Mouse (Mus musculus) CD4-positive, CD25-positive, alpha-beta regulatory T cell (primary cell): ENCODE results near the gene Rdh13. TPM values are rescaled to one million over a fixed set of nuclear protein-coding genes. Genes with fewer than 3 reads are reported as not detected.

Experiments
- polyA plus RNA-seq: library from polyadenylated mRNA; unstranded; fragments of 100-300 nt; shearing (Covaris generic); gene quantifications from one replicate; pipeline ENCODE4 v1.2.1, GENCODE M21; 2017

Rdh13 gene
- polyA plus RNA-seq, result 4.9 TPM

DNA sequence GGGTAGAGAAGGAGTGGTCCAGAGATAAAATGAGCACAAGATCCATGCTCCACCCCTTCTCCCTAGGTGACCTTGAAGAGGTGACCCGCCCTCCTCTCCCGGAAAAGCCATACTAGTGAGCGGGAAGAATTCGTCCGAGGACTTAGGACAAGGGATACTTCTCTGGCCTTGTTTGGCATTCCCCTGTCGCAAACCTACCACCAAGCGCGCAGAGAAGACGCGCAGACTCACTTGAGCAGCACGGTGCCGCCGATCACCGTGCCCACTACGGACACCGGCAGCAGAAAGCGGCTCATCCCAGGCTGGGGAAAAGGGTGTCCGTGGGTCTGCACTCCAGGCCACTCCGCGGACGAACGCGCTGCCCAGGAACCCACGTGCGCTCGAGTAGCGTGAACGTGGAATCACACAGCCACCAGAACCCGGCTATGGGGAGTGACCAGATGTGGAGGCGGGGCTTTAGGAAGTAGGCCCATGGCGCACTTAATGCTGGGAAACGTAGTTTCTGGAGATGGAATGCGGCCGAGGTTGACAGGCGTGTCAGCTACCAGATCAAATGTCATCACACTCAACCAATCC is at the start of gene Rdh13:
Gene Rdh13 (minus strand): TSS at position 434 of the 576 bp plus-strand sequence.

DNA sequence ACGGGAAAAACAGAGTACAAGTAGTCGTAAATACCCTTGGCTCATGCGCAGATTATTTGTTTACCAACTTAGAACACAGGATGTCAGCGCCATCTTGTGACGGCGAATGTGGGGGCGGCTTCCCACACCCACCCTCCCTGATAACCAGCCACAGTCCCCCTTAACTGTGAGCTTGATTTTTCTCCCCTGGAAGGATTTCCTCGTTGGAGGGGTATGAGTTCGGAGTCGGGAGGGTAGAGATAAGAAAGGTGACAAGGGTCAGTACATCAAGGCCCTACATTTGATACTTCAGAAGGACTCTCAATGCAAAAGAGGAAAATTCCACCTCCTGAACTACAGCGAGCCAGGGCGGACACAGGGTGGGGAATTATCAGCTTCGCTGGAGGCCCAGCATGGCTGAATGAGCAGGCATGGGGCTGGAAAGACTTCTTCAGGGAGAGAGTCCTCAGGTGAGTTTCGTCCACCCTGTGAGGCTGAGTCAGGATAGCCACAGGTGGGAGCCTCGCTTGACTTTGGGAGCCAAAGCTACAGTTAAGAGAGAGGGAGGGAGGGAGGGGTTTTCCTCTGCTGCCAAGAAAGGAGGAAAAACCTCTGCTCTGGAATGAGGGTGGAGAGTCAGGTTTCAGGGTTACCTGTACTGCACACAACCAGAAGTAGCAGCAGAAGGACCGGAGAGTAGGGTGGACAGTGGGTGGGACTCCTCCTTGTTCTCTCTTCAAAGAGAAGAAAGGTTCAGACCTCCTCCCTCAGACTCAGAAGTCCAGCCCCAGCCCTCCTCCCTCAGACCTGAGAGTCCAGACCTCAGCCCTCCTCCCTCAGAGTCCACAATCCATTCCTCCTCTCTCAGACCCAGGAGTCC is 15.4 kb upstream of the Rdh13 start, which contains the start of gene Eps8l1:
Gene Eps8l1 (plus strand): TSS at position 99 of the 859 bp plus-strand sequence.

DNA sequence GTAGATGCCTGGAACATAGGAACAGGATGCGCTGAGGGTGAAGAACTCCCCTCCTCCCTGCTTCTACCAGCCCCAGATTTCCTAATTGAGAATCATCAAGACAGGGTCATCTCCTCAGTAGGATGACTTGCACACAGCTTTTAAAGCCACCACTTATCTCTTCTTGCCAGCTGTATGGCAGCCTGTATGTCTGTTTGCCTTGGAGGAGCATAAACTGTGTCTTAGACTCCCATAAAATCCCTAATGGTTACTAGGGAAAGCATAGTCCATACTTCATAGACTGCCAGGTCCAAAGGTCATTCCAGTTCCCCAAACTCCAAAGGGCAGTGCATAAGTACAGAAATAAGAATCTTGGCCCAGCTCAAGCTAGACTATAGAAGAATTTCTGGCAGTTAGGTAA is 47.7 kb downstream of the Rdh13 start, which contains the start of gene Gp6:
Gene Gp6 (minus strand): TSS at position 15 of the 400 bp plus-strand sequence.

Other genes with a start within 250 kb of the Rdh13 start
- not detected for gene Lilra5, start 207.9 kb downstream of the Rdh13 start, polyA plus RNA-seq
- gene Ncr1, start 107.9 kb downstream of the Rdh13 start, polyA plus RNA-seq, result not detected
- not detected for gene Gp6, start 47.9 kb downstream of the Rdh13 start, polyA plus RNA-seq
- gene Eps8l1, start 15.0 kb upstream of the Rdh13 start, polyA plus RNA-seq, result 20.0 TPM
- gene Ppp1r12c, start 56.0 kb upstream of the Rdh13 start, polyA plus RNA-seq, result 168 TPM
- gene Tnnt1, start 70.7 kb upstream of the Rdh13 start, polyA plus RNA-seq, result 5.3 TPM
- 0.47 TPM for gene Tnni3, start 78.6 kb upstream of the Rdh13 start, polyA plus RNA-seq
- gene Dnaaf3, start 86.8 kb upstream of the Rdh13 start, polyA plus RNA-seq, result 0.39 TPM
- gene Syt5, start 101.9 kb upstream of the Rdh13 start, polyA plus RNA-seq, result 0.16 TPM
- not detected for gene Ptprh, start 158.4 kb upstream of the Rdh13 start, polyA plus RNA-seq
- gene Tmem86b, start 185.8 kb upstream of the Rdh13 start, polyA plus RNA-seq, result 11.1 TPM
- 300 TPM for gene Ppp6r1, start 213.4 kb upstream of the Rdh13 start, polyA plus RNA-seq
- 77.3 TPM for gene Hspbp1, start 239.4 kb upstream of the Rdh13 start, polyA plus RNA-seq
- not detected for gene Brsk1, start 245.0 kb upstream of the Rdh13 start, polyA plus RNA-seq